Mouse (Mus musculus) limb, embryonic 11.5 days (tissue): ENCODE data around the gene Il25. TPM values are rescaled to one million over a fixed set of nuclear protein-coding genes. Genes with fewer than 3 reads are reported as not detected.
"Not testable (repeated sequence)": the region's sequence is repeated elsewhere in the genome, so short reads cannot be mapped to it uniquely, and the experiment has no call there.

Source experiments
- ATAC-seq: fragments of 200-750 bp; cut with Nextera tagmentation; 2 replicates; pipeline ENCODE4 v1.8.0; 2017; ENCODE audit warnings: low read depth; ENCODE audit not compliant: insufficient number of reproducible peaks, low FRiP score, low TSS enrichment
- DNase-seq: peaks from one replicate; pipeline ENCODE4 v3.0.0-alpha.2; 2015; ENCODE audit warnings: low spot score
- H3K27ac ChIP-seq: fragments of 300-500 bp; sonication (generic); replicated peaks from 2 replicates; pipeline ENCODE4 v1.5.1; 2014; ENCODE audit warnings: low read depth, mild to moderate bottlenecking, low read length
- H3K27me3 ChIP-seq: fragments of 300-500 bp; sonication (generic); 2 replicates; pipeline ENCODE4 v1.6.1; 2014; ENCODE audit warnings: mild to moderate bottlenecking, low read length, mixed read lengths; ENCODE audit not compliant: control insufficient read depth, insufficient read depth
- H3K36me3 ChIP-seq: fragments of 300-500 bp; sonication (generic); 2 replicates; pipeline ENCODE4 v1.6.1; 2014; ENCODE audit warnings: mild to moderate bottlenecking, low read length, moderate library complexity, mixed read lengths; ENCODE audit not compliant: control insufficient read depth, insufficient read depth
- H3K4me1 ChIP-seq: fragments of 300-500 bp; sonication (generic); 2 replicates; pipeline ENCODE4 v1.6.1; 2014; ENCODE audit warnings: low read length, mixed read lengths; ENCODE audit not compliant: control insufficient read depth, insufficient read depth
- H3K4me2 ChIP-seq: fragments of 300-500 bp; sonication (generic); 2 replicates; pipeline ENCODE4 v1.6.1; 2014; ENCODE audit warnings: low read depth, mild to moderate bottlenecking, moderate library complexity; ENCODE audit not compliant: severe bottlenecking
- H3K4me3 ChIP-seq: fragments of 300-500 bp; sonication (generic); 2 replicates; pipeline ENCODE4 v1.5.1; 2014; ENCODE audit warnings: low read depth, low read length
- H3K9ac ChIP-seq: fragments of 300-500 bp; sonication (generic); 2 replicates; pipeline ENCODE4 v1.6.1; 2014; ENCODE audit warnings: mild to moderate bottlenecking, low read length
- H3K9me3 ChIP-seq: fragments of 300-500 bp; sonication (generic); 2 replicates; pipeline ENCODE4 v1.6.1; 2016; ENCODE audit warnings: low read length; ENCODE audit not compliant: control insufficient read depth
- WGBS: fragments of 180-500 bp; shearing (Covaris S2); extraction: QIAGEN DNeasy Blood & Tissue Kit; methylation state at CpG from one replicate; pipeline ENCODE4 v1.1.7; 2014; 5-methylcytosine and 5-hydroxymethylcytosine counted together
- polyA plus RNA-seq: library from polyadenylated mRNA; unstranded; fragments of >200 nt; fragmentation: Nextera tagmentation; extraction: Ambion mirVana; gene quantifications from 2 replicates; pipeline ENCODE4 v1.2.1, GENCODE M21; 2014

Il25 gene
- polyA plus RNA-seq, 1 experiment from 2014 or later, result not detected

- Histone ChIP-seq H3K4me2 (no peak overlapping the region), H3K4me1 (no peaks in the 10 kb centered on the region), H3K27me3 (no peaks in the 10 kb centered on the region), H3K9ac (no peak overlapping the region), H3K9me3 (no peaks in the 10 kb centered on the region), H3K36me3 (no peaks in the 10 kb centered on the region), H3K27ac (no peak overlapping the region), H3K4me3 (no peak overlapping the region)
- ATAC-seq (no peak), DNase-seq (no peak)
- WGBS, result 93% methylated on average over 7 of the region's 7 CpGs
Observed at GRCm38 (mm10) chr14:54943971-54944370, 11.5 kb downstream of the Il25 start.

- Histone ChIP-seq H3K27ac (no peak overlapping the region), H3K27me3 (no peaks in the 10 kb centered on the region), H3K9me3 (no peaks in the 10 kb centered on the region), H3K36me3 (no peaks in the 10 kb centered on the region), H3K4me2 (no peak overlapping the region), H3K4me3 (no peak overlapping the region), H3K9ac (no peak overlapping the region), H3K4me1 (no peaks in the 10 kb centered on the region)
- WGBS, result 68% methylated on average over 2 of the region's 2 CpGs
- ATAC-seq (no peak), DNase-seq (no peak)
Observed at GRCm38 (mm10) chr14:54944939-54945338, 12.4 kb downstream of the Il25 start.

GRCm38 (mm10) chr14:54945975-54946704, 13.6 kb downstream of the Il25 start:
- H3K4me1 ChIP-seq, result no peaks in the 10 kb centered on the region
- H3K9ac ChIP-seq, result no peak overlapping the region
- DNase-seq, result no peak
- H3K27me3 ChIP-seq, result no peaks in the 10 kb centered on the region
- no peaks in the 10 kb centered on the region for H3K9me3 ChIP-seq
- H3K4me3 ChIP-seq, result no peak overlapping the region
- no peak for ATAC-seq
- no peak overlapping the region for H3K4me2 ChIP-seq
- H3K27ac ChIP-seq, result no peak overlapping the region
- 79% methylated on average over 19 of the region's 19 CpGs for WGBS
- no peaks in the 10 kb centered on the region for H3K36me3 ChIP-seq

- ATAC-seq, H3K9ac ChIP-seq, H3K9me3 ChIP-seq, H3K4me1 ChIP-seq, H3K4me3 ChIP-seq, H3K36me3 ChIP-seq, DNase-seq, H3K27ac ChIP-seq, H3K4me2 ChIP-seq, H3K27me3 ChIP-seq: not testable (repeated sequence)
- 88% methylated on average over 11 of the region's 11 CpGs for WGBS
Observed at GRCm38 (mm10) chr14:54947008-54947407, 14.5 kb downstream of the Il25 start.

GRCm38 (mm10) chr14:54948781-54949180, 16.3 kb downstream of the Il25 start:
- Histone ChIP-seq H3K36me3 (no peaks in the 10 kb centered on the region), H3K27ac (no peak overlapping the region), H3K4me1 (no peaks in the 10 kb centered on the region), H3K27me3 (peaks cover 4% of the 10 kb centered on the region; the same call in 1 of the 2 replicates), H3K4me3 (no peak overlapping the region), H3K4me2 (no peak overlapping the region), H3K9ac (no peak overlapping the region), H3K9me3 (no peaks in the 10 kb centered on the region)
- no peak for DNase-seq
- WGBS, result 86% methylated on average over 9 of the region's 9 CpGs
- ATAC-seq, result no peak

GRCm38 (mm10) chr14:54950493-54950892, 18.0 kb downstream of the Il25 start:
- H3K27ac ChIP-seq, result no peak overlapping the region
- H3K9ac ChIP-seq, result no peak overlapping the region
- no peaks in the 10 kb centered on the region for H3K4me1 ChIP-seq
- DNase-seq (no peak), ATAC-seq (no peak)
- peaks cover 4% of the 10 kb centered on the region; the same call in 1 of the 2 replicates for H3K27me3 ChIP-seq
- H3K36me3 ChIP-seq, result no peaks in the 10 kb centered on the region
- H3K9me3 ChIP-seq, result no peaks in the 10 kb centered on the region
- no peak overlapping the region for H3K4me3 ChIP-seq
- no peak overlapping the region for H3K4me2 ChIP-seq
- WGBS, result 59% methylated on average over 12 of the region's 12 CpGs

- WGBS, result 91% methylated on average over 6 of the region's 6 CpGs
- no peaks in the 10 kb centered on the region for H3K4me1 ChIP-seq
- H3K4me3 ChIP-seq, result no peak overlapping the region
- DNase-seq (no peak), ATAC-seq (no peak)
- no peak overlapping the region for H3K27ac ChIP-seq
- H3K27me3 ChIP-seq, result peaks cover 4% of the 10 kb centered on the region; the same call in 1 of the 2 replicates
- H3K9me3 ChIP-seq, result no peaks in the 10 kb centered on the region
- H3K36me3 ChIP-seq, result no peaks in the 10 kb centered on the region
- H3K9ac ChIP-seq, result no peak overlapping the region
- H3K4me2 ChIP-seq, result no peak overlapping the region
Observed at GRCm38 (mm10) chr14:54951587-54951986, 19.1 kb downstream of the Il25 start.

- Histone ChIP-seq H3K4me2 (no peak overlapping the region), H3K4me3 (no peak overlapping the region), H3K4me1 (no peaks in the 10 kb centered on the region), H3K9me3 (no peaks in the 10 kb centered on the region), H3K27me3 (peaks cover 4% of the 10 kb centered on the region; the same call in 1 of the 2 replicates), H3K9ac (no peak overlapping the region), H3K36me3 (no peaks in the 10 kb centered on the region), H3K27ac (no peak overlapping the region)
- ATAC-seq (no peak), DNase-seq (no peak)
- 94% methylated on average over 8 of the region's 8 CpGs for WGBS
Observed at GRCm38 (mm10) chr14:54953664-54954206, 21.2 kb downstream of the Il25 start.
